Mouse (Mus musculus): ENCODE results near the gene Slc9a3r2.

DNA sequence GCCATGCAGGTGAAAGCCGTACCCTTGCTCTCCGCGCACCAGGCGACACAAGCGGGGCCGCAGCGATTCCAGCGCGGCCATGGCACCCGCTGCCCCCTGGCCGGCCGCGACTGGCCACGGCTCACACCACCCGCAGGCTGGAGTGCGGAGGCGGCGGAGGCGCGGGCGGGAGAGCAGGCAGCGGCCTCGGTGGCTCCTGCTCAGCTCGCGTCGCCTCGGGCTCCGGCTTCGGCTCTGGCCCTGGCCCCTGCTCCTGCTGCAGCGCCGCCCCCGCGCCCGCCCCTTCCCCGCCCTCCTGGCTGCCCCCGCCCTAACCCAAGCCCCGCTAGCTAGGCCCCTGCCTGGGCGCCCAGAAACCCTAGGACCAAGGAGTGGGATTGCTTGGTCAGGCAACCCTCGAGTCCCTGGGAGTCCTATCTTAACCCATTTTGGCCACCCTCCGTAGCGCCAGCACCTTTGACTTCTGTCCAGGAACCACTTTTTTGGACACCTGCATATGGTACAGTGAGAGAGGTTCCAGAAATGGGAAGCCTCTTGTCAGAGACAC lies at the start of gene Slc9a3r2:
- TF ChIP-seq CTCF (IDR thresholded peaks at IDR 0.05) = no peak
- no peak for TF ChIP-seq EP300 (IDR thresholded peaks at IDR 0.05)
